Mouse (Mus musculus): ENCODE results near the gene Izumo2.

The Izumo2 gene

DNA sequence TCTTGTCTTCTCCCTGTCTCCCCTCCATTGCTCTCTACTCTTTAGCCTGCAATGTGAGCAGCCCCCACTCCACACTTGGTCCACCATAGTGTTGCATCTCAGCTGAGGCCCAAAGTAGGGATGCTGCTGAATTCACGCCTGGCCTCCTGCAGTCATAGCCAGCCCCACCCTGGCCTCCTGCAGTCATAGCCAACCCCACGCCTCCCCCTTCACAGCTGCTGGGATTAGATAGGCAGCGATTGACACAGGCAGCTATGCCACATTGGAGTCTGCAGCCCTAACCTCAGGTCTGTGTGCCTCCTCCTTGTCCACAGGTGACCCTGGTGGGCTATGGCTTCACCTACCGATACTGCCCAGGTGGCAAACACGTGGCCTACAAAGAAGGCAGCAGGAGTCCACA is 59.6 kb downstream of the Izumo2 start:
- no peak for DNase-seq (ENCODE audit: low read depth)
